Mouse (Mus musculus): ENCODE measurements at regions not wholly inside any gene's neighbourhood (a gene's known extent, or its start where the extent isn't known, plus 50 kb on each side); places are given as distances from the start of the nearest gene placed in this dataset.
"Not testable (repeated sequence)": the region's sequence is repeated elsewhere in the genome, so short reads cannot be mapped to it uniquely, and the experiment has no call there.

DNA sequence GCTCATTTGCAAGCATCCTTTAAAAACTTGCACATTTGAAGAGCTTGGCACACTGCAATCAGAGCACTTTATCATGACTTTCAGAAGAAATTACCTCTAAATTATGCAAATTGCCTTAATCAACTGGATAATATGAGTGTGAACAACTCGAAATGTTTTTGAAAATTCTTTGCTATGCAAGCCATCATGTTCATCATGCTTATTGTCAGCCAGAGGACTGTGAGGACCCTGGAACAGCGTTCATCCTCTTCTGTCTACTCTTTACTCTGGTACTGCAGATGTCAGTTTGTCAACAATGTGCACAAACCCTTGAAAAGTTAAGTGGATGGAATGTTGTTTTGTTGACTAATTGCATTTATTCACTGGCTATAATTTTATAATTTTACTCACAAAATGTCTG lies 1899.9 kb upstream of the Slc39a10 start:
- no peak for DNase-seq (ENCODE audit: extremely low spot score in 1 of 2, low spot score in 2 of 2)
- intact Hi-C loops (cut with DNase I): loop anchor here (5.0 kb wide), 1 partner anchor 990 kb away; no protein-coding TSS in a partner anchor

DNA sequence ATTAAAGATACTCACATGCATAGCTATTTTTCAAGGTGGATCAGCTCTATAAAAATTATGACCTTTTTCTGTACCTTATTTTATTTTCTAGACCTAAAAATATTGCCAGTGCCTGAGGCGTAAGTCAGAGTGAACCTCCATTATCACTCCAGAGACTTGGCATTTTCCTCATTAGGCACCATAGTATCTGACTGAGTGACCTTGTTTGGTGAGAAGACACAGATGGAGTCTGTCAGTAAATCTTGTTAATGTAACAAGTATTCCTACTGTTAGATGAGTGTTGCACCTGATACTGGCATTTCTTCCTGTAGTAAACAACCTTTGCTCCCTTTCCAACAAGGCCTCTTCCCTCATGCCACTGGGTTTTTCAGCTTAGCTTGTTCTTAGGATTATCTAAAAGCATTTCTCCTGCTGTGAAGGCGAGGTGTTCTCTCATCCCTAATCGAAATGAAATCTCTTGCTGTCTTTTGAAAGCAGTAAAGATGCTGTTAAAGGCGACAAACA lies 1860.7 kb upstream of the Slc39a10 start:
- intact Hi-C loops (cut with DNase I): no loop called here
- DNase-seq (ENCODE audit: extremely low spot score in 1 of 2, low spot score in 2 of 2): no peak

DNA sequence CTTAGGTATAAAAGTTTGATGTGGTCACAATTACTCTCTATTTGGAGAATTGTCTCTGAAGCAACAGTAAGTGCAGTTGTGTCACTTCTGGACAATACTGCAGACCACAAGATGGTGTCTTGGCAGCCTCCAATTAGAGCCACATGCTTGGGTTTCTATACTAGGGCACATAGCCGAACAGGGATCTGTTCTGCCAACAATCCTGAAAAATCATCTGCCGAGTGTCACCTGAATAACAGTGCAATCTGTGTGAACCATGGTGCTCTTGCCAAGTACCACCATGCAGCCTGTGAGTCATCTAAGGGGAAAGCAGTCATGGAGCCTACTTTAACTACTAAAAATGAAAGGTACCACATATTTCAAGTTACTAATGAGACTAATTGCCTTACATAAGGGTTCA lies 1840.9 kb upstream of the Slc39a10 start:
- intact Hi-C loops (cut with DNase I): no loop called here
- no peak for DNase-seq (ENCODE audit: extremely low spot score in 1 of 2, low spot score in 2 of 2)

GRCm38 (mm10) chr1:48708606-48709005 lies 1816.0 kb upstream of the Slc39a10 start:
- intact Hi-C loops (cut with DNase I); DNase-seq (ENCODE audit: extremely low spot score in 1 of 2, low spot score in 2 of 2): not testable (repeated sequence)

All from left cerebral cortex, postnatal 10 days (tissue).